Mouse (Mus musculus) heart, postnatal 0 days (tissue): ENCODE measurements around the gene Pou2f2. TPM values are rescaled to one million over a fixed set of nuclear protein-coding genes. Genes with fewer than 3 reads are reported as not detected.

Source experiments
- ATAC-seq: fragments of 200-750 bp; cut with Nextera tagmentation; 2 replicates; pipeline ENCODE4 v1.8.0; 2017; ENCODE audit warnings: low read depth, moderate number of reproducible peaks, moderate library complexity; ENCODE audit not compliant: insufficient read depth
- DNase-seq: peaks from one replicate; pipeline ENCODE4 v3.0.0-alpha.2; 2016; ENCODE audit warnings: low spot score
- H3K27ac ChIP-seq: fragments of 300-500 bp; sonication (generic); 2 replicates; pipeline ENCODE4 v1.5.1; 2014; ENCODE audit warnings: low read depth, mild to moderate bottlenecking
- H3K27me3 ChIP-seq: fragments of 300-500 bp; sonication (generic); 2 replicates; pipeline ENCODE4 v1.6.1; 2014; ENCODE audit warnings: low read length, mixed read lengths; ENCODE audit not compliant: control insufficient read depth, insufficient read depth
- H3K36me3 ChIP-seq: fragments of 300-500 bp; sonication (generic); replicated peaks from 2 replicates; pipeline ENCODE4 v1.6.1; 2014; ENCODE audit warnings: low read length, mixed read lengths; ENCODE audit not compliant: control insufficient read depth, insufficient read depth
- H3K4me1 ChIP-seq: fragments of 300-500 bp; sonication (generic); 2 replicates; pipeline ENCODE4 v1.6.1; 2014; ENCODE audit warnings: antibody characterized with exemption; ENCODE audit not compliant: control insufficient read depth, insufficient read depth
- H3K4me2 ChIP-seq: fragments of 300-500 bp; sonication (generic); 2 replicates; pipeline ENCODE4 v1.6.1; 2014; ENCODE audit warnings: low read depth, mild to moderate bottlenecking, low read length, moderate library complexity
- H3K4me3 ChIP-seq: fragments of 300-500 bp; sonication (generic); 2 replicates; pipeline ENCODE4 v1.5.1; 2014; ENCODE audit warnings: low read depth, low read length
- H3K9ac ChIP-seq: fragments of 300-500 bp; sonication (generic); replicated peaks from 2 replicates; pipeline ENCODE4 v1.6.1; 2014; ENCODE audit warnings: low read depth, low read length, mixed read lengths
- H3K9me3 ChIP-seq: fragments of 300-500 bp; sonication (generic); replicated peaks from 2 replicates; pipeline ENCODE4 v1.6.1; 2016; ENCODE audit warnings: low read length; ENCODE audit not compliant: control insufficient read depth
- CTCF ChIP-seq: IDR thresholded peaks from 2 replicates; pipeline ENCODE4 v1.5.1; 2016; ENCODE audit warnings: antibody characterized with exemption, control low read depth, low read depth
- EP300 ChIP-seq: IDR thresholded peaks from 2 replicates; pipeline ENCODE4 v1.6.1; 2016; ENCODE audit warnings: antibody characterized with exemption, low read depth
- WGBS: fragments of 180-500 bp; shearing (Covaris S2); extraction: QIAGEN DNeasy Blood & Tissue Kit; methylation state at CpG from one replicate; pipeline ENCODE4 v1.1.7; 2014; 5-methylcytosine and 5-hydroxymethylcytosine counted together
- polyA plus RNA-seq: library from polyadenylated mRNA; unstranded; fragments of >200 nt; fragmentation: Nextera tagmentation; extraction: Ambion mirVana; gene quantifications from 2 replicates; pipeline ENCODE4 v1.2.1, GENCODE M21; 2015
- total RNA-seq: library from RNA; depleted of rRNA; stranded (reverse); fragments of >200 nt; gene quantifications from 2 replicates; pipeline ENCODE4 v1.2.3, GENCODE M21; 2014; ENCODE audit warnings: low replicate concordance

Gene Pou2f2
- total and polyA plus RNA-seq, 2 experiments from 2014 or later: under 0.01 to 0.25 TPM

- H3K36me3 ChIP-seq: peaks cover 30% of the 10 kb centered on the region
- peak overlapping the region; percentile 88 for H3K27ac ChIP-seq
- under 1% methylated on average over 31 of the region's 33 CpGs for WGBS
- H3K4me1 ChIP-seq: peaks cover 20% of the 10 kb centered on the region
- ATAC-seq (no peak; the same call in 1 of the 2 replicates), DNase-seq (no peak)
- peak overlapping the region; percentile 64 for H3K4me2 ChIP-seq
- no peaks in the 10 kb centered on the region for H3K27me3 ChIP-seq
- H3K4me3 ChIP-seq: peak overlapping the region; percentile 76
- no peak for TF ChIP-seq EP300
- no peak for TF ChIP-seq CTCF
- peak overlapping the region; percentile 81 for H3K9ac ChIP-seq
- no peaks in the 10 kb centered on the region for H3K9me3 ChIP-seq
Observed at GRCm38 (mm10) chr7:25077414-25077755, 102.1 kb downstream of the Pou2f2 start.

- under 1% methylated on average over 56 of the region's 56 CpGs for WGBS
- H3K36me3 ChIP-seq: peaks cover 25% of the 10 kb centered on the region
- ATAC-seq (peak; percentile 97), DNase-seq (peak; percentile 100)
- peak overlapping the region; percentile 95 for H3K27ac ChIP-seq
- peak overlapping the region; percentile 73 for H3K4me2 ChIP-seq
- H3K9ac ChIP-seq: peak overlapping the region; percentile 81
- no peaks in the 10 kb centered on the region for H3K27me3 ChIP-seq
- no peaks in the 10 kb centered on the region for H3K9me3 ChIP-seq
- peaks cover 20% of the 10 kb centered on the region for H3K4me1 ChIP-seq
- H3K4me3 ChIP-seq: peak overlapping the region; percentile 76
- TF ChIP-seq CTCF (peak; percentile 19; the same call in 1 of the 2 replicates), EP300 (0 out of 2 replicates have a peak, but pooled peaks have one; percentile 66)
Observed at GRCm38 (mm10) chr7:25076663-25077413, 102.7 kb downstream of the Pou2f2 start.

GRCm38 (mm10) chr7:25076296-25076662 lies 103.2 kb downstream of the Pou2f2 start:
- Histone ChIP-seq H3K9me3 (no peaks in the 10 kb centered on the region), H3K27ac (peak overlapping the region; percentile 95), H3K9ac (peak overlapping the region; percentile 80), H3K27me3 (no peaks in the 10 kb centered on the region), H3K4me1 (peaks cover 20% of the 10 kb centered on the region), H3K4me2 (peak overlapping the region; percentile 73), H3K36me3 (peaks cover 19% of the 10 kb centered on the region), H3K4me3 (peak overlapping the region; percentile 76)
- DNase-seq (no peak), ATAC-seq (no peak)
- WGBS: 20% methylated on average over 7 of the region's 7 CpGs
- TF ChIP-seq EP300 (no peak), CTCF (no peak)

- Histone ChIP-seq H3K36me3 (no peaks in the 10 kb centered on the region), H3K27me3 (no peaks in the 10 kb centered on the region), H3K4me3 (no peak overlapping the region), H3K9ac (no peak overlapping the region), H3K4me1 (peaks cover 19% of the 10 kb centered on the region), H3K9me3 (no peaks in the 10 kb centered on the region), H3K4me2 (no peak overlapping the region), H3K27ac (no peak overlapping the region)
- DNase-seq: no peak
- ATAC-seq: no peak
- WGBS: 82% methylated on average over 8 of the region's 8 CpGs
- no peak for TF ChIP-seq EP300
- no peak for TF ChIP-seq CTCF
Observed at GRCm38 (mm10) chr7:25073924-25074323, 105.6 kb downstream of the Pou2f2 start.

GRCm38 (mm10) chr7:25072716-25073390 lies 106.7 kb downstream of the Pou2f2 start:
- H3K36me3 ChIP-seq: peaks cover 5% of the 10 kb centered on the region; the same call in 1 of the 2 replicates
- WGBS: 2% methylated on average over 23 of the region's 33 CpGs
- H3K27ac ChIP-seq: peak overlapping the region; percentile 60
- H3K9ac ChIP-seq: peak overlapping the region; percentile 75
- no peaks in the 10 kb centered on the region for H3K9me3 ChIP-seq
- peak overlapping the region; percentile 67 for H3K4me3 ChIP-seq
- ATAC-seq (no peak), DNase-seq (peak; percentile 29)
- TF ChIP-seq EP300 (no peak), CTCF (no peak)
- H3K4me2 ChIP-seq: peak overlapping the region; percentile 94
- H3K27me3 ChIP-seq: no peaks in the 10 kb centered on the region
- H3K4me1 ChIP-seq: peaks cover 9% of the 10 kb centered on the region; the same call in 1 of the 2 replicates
